8 mouse cellular contexts compared by ENCODE assay signal in genomic region chr10:69785235-69785634, GRCm38 (mm10).
A peak's percentile ranks its signal among the peaks of the same experiment; 100 is the strongest.
DNase-seq lines count a peak whose midpoint lies in the region; ATAC-seq and TF ChIP-seq lines count a peak whose summit lies in the region.

No protein-coding gene starts in this region.

- no peak for ATAC-seq in embryonic facial prominence, embryonic 13.5 days (ENCODE audit: insufficient number of reproducible peaks, insufficient read depth, low FRiP score, low TSS enrichment, low read depth)
- ATAC-seq in megakaryocyte progenitor cell, adult 5-6 weeks (replicated peaks; ENCODE audit: poor library complexity), result peak; percentile 62
- no peak for ATAC-seq in midbrain, postnatal 0 days (ENCODE audit: low FRiP score)

- H3K36me3 ChIP-seq in kidney, adult 2 months (ENCODE audit: control insufficient read depth, insufficient read depth, low read length), result no peaks in the 10 kb centered on the region
- no peaks in the 10 kb centered on the region for H3K36me3 ChIP-seq in embryonic facial prominence, embryonic 13.5 days
- H3K36me3 ChIP-seq in midbrain, postnatal 0 days (ENCODE audit: insufficient read depth, low read length), result no peaks in the 10 kb centered on the region

- peak overlapping the region; percentile 11 for H3K4me2 ChIP-seq in embryonic facial prominence, embryonic 13.5 days
- H3K4me2 ChIP-seq in midbrain, postnatal 0 days (ENCODE audit: low read depth, low read length, poor library complexity, severe bottlenecking), result no peak overlapping the region

- DNase-seq in kidney, adult 2 months, result peak; percentile 30
- no peak for DNase-seq in kidney, adult 11 months
- peak; percentile 49 to 58 for DNase-seq in heart, postnatal 36 days
- DNase-seq in thymus, postnatal 25 days, result no peak
- DNase-seq in midbrain, postnatal 0 days (ENCODE audit: low spot score), result no peak
- DNase-seq in frontal cortex, adult 2 months (ENCODE audit: extremely low spot score in 1 of 2, low spot score in 1 of 2), result no peak

- no peak overlapping the region for H3K4me3 ChIP-seq in kidney, adult 2 months (ENCODE audit: insufficient read depth, low read depth, low read length)
- H3K4me3 ChIP-seq in embryonic facial prominence, embryonic 13.5 days, result no peak overlapping the region
- no peak overlapping the region for H3K4me3 ChIP-seq in midbrain, postnatal 0 days (ENCODE audit: low read depth, low read length)

- H3K27ac ChIP-seq in kidney, adult 2 months (ENCODE audit: insufficient read depth, low read depth, low read length), result no peak overlapping the region
- no peak overlapping the region for H3K27ac ChIP-seq in embryonic facial prominence, embryonic 13.5 days
- H3K27ac ChIP-seq in midbrain, postnatal 0 days (ENCODE audit: low read depth, low read length), result no peak overlapping the region

- intact Hi-C loops in heart, postnatal 36 days (cut with DNase I), result no loop called here

- no peak for TF ChIP-seq CTCF in kidney, adult 2 months (conservative IDR thresholded peaks at IDR 0.05; ENCODE audit: insufficient read depth, insufficient read length, low read depth, low read length)
- no peak for TF ChIP-seq CTCF in midbrain, postnatal 0 days (IDR thresholded peaks at IDR 0.05)

- no peak for TF ChIP-seq POLR2A in kidney, adult 2 months (IDR thresholded peaks at IDR 0.05; ENCODE audit: low read depth, low read length)

- H3K27me3 ChIP-seq in kidney, adult 2 months (replicated peaks; ENCODE audit: control insufficient read depth, insufficient read depth, low read length), result no peaks in the 10 kb centered on the region
- peaks cover 9% of the 10 kb centered on the region; the same call in 1 of the 2 replicates for H3K27me3 ChIP-seq in embryonic facial prominence, embryonic 13.5 days
- H3K27me3 ChIP-seq in midbrain, postnatal 0 days (ENCODE audit: insufficient read depth, low read length), result no peaks in the 10 kb centered on the region

- H3K4me1 ChIP-seq in kidney, adult 2 months (ENCODE audit: control insufficient read depth, insufficient read depth, low read length), result no peaks in the 10 kb centered on the region
- peaks cover 27% of the 10 kb centered on the region for H3K4me1 ChIP-seq in embryonic facial prominence, embryonic 13.5 days
- 0 out of 2 replicates have a peak, but pooled peaks cover 2% of the 10 kb centered on the region for H3K4me1 ChIP-seq in midbrain, postnatal 0 days (ENCODE audit: insufficient read depth, low read length)

- no peaks in the 10 kb centered on the region for H3K9me3 ChIP-seq in embryonic facial prominence, embryonic 13.5 days
- H3K9me3 ChIP-seq in midbrain, postnatal 0 days (ENCODE audit: low read length), result no peaks in the 10 kb centered on the region

- WGBS in kidney, adult 2 months, result 49% methylated on average over 7 of the region's 7 CpGs
- WGBS in embryonic facial prominence, embryonic 13.5 days, result 27% methylated on average over 7 of the region's 7 CpGs
- WGBS in midbrain, postnatal 0 days, result 42% methylated on average over 7 of the region's 7 CpGs

- no peak overlapping the region for H3K9ac ChIP-seq in embryonic facial prominence, embryonic 13.5 days
- H3K9ac ChIP-seq in midbrain, postnatal 0 days (replicated peaks; ENCODE audit: low read length, poor library complexity, severe bottlenecking), result no peak overlapping the region

Comparison
In these comparisons a context has a peak if more than half of its experiments do, and no peak if none do; other contexts are left out.
1. DNase-seq: peak in kidney, adult 2 months (single experiment) and heart, postnatal 36 days (2 of 2); none in kidney, adult 11 months (single experiment), thymus, postnatal 25 days (single experiment), midbrain, postnatal 0 days (single experiment) and frontal cortex, adult 2 months (0 of 2).